Mouse (Mus musculus) heart, adult 2 months (tissue): ENCODE measurements around the gene Coq8a.

ENCODE experiments used
- CTCF ChIP-seq: fragments of 200-600 bp; IDR thresholded peaks from 2 replicates; pipeline ENCODE4 v1.8.1; 2022; ENCODE audit warnings: antibody characterized with exemption, mild to moderate bottlenecking, moderate library complexity
- EP300 ChIP-seq: fragments of 200-500 bp; IDR thresholded peaks from 2 replicates; pipeline ENCODE4 v1.6.1; 2011; ENCODE audit warnings: low read depth, low read length, control low read depth; ENCODE audit not compliant: insufficient read depth
- POLR2A ChIP-seq: fragments of 200-500 bp; IDR thresholded peaks from 2 replicates; pipeline ENCODE4 v1.6.1; 2011; ENCODE audit warnings: mild to moderate bottlenecking, low read depth, low read length, control low read depth; ENCODE audit not compliant: insufficient read depth

DNA sequence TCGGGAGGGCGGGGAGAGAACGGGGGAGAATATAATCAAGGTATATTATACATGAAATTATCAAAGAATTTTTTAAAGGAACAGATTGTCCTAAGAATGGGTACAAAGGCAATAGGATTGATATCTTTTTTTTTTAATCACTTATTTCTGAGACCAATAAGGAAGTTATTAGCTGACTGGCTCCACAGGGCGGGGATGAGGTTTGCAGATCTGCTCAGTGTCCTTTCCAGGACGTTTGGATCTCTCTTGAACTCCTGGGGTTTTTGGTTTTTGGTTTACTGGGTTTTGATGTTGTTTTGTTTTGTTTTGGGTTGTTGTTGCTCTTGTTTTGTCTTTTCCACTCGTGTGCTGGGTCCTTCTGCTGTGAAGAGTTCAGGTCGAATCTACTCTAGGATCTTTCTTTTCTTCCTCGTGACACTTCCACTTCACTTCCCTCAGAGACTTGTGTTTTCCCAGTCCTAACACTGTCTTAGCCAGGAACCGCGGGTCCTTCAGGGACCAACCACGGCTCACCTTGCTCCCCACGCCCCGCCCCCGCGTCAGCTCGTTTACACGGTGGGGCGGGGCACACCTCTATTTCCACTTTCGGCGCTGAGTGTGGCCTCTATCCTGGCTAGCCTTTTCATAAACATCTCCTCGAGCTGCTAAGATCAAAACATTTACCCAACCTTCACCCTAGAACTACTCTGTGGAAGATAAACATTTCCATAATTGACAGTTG lies 26.3 kb upstream of the Coq8a start:
- TF ChIP-seq CTCF (no peak), POLR2A (no peak), EP300 (no peak)
